Mouse (Mus musculus) left cerebral cortex, postnatal 10 days (tissue): ENCODE results near the gene Fcamr. TPM values are rescaled to one million over a fixed set of nuclear protein-coding genes. Genes with fewer than 3 reads are reported as not detected.

ENCODE experiments used
- DNase-seq, 2 experiments: peaks; one replicate each; pipeline ENCODE4 v3.0.0; 2021 to 2022; ENCODE audit warnings: low spot score in 2 of 2, mixed read lengths in 1 of 2; ENCODE audit errors: extremely low spot score in 1 of 2
- intact Hi-C: fragments of 180-260 bp; cut with DNase I; formaldehyde crosslinking; loops from one replicate; pipeline ENCODE4 v1.15.1; 2025
- total RNA-seq, 2 experiments: library from RNA; stranded (reverse); gene quantifications; 2 replicates each; pipeline ENCODE4 v1.2.3; 2021

Fcamr gene
- total RNA-seq, 2 experiments from 2014 or later: not detected

GRCm38 (mm10) chr1:130840599-130841379 is 40.1 kb downstream of the Fcamr start:
- no peak for DNase-seq
- intact Hi-C loops: no loop called here

- intact Hi-C loops: no loop called here
- no peak for DNase-seq
Measured at GRCm38 (mm10) chr1:130841621-130842020, 40.9 kb downstream of the Fcamr start.

DNA sequence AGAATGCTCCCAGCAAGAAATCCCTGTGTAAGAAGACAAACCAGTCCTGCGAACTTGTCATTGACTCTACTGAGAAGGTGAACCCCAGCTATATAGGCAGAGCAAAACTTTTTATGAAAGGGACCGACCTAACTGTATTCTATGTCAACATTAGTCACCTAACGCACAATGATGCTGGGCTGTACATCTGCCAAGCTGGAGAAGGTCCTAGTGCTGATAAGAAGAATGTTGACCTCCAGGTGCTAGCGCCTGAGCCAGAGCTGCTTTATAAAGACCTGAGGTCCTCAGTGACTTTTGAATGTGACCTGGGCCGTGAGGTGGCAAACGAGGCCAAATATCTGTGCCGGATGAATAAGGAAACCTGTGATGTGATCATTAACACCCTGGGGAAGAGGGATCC is 43.8 kb downstream of the Fcamr start:
- intact Hi-C loops: no loop called here
- no peak for DNase-seq

- intact Hi-C loops: no loop called here
- DNase-seq: no peak
Measured at GRCm38 (mm10) chr1:130849530-130850214, 49.0 kb downstream of the Fcamr start.

DNA sequence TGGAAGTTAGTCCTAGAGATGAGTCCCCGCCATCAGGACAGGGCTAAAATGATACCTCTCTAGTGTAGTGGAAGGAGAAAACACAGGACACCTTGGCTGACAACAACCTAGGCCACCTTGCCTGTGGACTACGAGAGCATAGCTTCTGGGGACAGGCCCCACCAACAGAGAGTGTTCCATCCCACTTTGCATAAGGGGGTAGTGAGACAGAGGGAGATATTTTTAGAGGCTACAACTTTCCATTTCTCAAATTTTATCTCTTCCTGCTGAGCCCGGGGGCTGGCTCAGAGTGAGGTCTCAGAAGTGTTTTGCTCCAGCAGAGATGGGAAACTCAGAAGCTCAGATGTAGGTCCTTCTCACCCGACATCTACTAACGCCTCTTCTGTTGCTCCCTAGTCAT is 49.7 kb downstream of the Fcamr start:
- DNase-seq: no peak
- intact Hi-C loops: no loop called here

DNA sequence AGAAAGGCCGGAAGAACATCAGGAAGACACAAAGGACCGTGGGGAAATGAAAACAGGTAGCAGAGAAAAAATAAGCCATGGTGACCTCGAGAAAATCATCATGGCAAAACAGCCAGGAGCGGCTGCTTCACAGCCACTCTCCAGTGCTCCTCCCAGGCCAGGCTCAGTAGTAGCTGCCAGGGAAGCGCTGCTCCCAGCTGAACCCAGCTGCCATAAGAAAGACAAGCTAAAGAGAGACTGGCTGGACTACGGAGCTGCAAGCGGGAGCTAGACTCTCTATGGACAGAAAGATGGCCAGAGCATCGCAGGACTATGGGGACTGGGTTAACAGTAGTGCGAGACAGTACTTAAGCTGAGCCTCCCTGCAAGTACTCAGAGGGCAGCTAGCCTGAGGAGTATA is 54.1 kb downstream of the Fcamr start:
- DNase-seq: no peak
- intact Hi-C loops: no loop called here

DNA sequence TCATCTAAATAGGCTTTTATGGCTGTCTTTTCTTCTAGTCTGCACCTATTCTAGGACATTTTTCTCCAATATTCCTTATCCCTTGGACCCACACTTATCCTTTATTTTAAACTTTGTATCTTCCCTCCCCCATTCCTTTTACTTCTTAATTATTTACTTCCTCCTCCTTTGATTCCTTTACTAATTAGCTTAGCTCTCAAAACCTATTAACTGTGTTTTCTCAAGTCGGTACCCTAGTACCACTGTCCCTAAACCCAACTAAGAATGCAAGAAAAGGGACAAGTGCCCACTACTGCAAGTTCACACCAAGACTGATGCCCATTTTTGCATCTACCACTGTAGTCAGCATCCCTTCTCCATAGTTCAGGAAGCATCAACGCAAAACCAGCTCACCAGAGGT is 55.0 kb downstream of the Fcamr start:
- intact Hi-C loops: no loop called here
- no peak for DNase-seq

GRCm38 (mm10) chr1:130857456-130857855 is 56.8 kb downstream of the Fcamr start:
- no peak for DNase-seq
- intact Hi-C loops: no loop called here

- intact Hi-C loops: no loop called here
- DNase-seq: no peak
Measured at GRCm38 (mm10) chr1:130864238-130864637, 63.5 kb downstream of the Fcamr start.

Other genes with a start within 250 kb of the Fcamr start
- gene Zp3r, start 171.3 kb upstream of the Fcamr start, total RNA-seq: not detected
- gene C4bp, start 139.3 kb upstream of the Fcamr start, total RNA-seq: not detected
- not detected for gene Gm29427, start 85.1 kb upstream of the Fcamr start, total RNA-seq
- 10 to 100 TPM; 10.3 to 10.4 TPM for gene Yod1, start 83.6 kb upstream of the Fcamr start, total RNA-seq
- 10 to 100 TPM; 42.5 to 43.7 TPM for gene Pfkfb2, start 71.6 kb upstream of the Fcamr start, total RNA-seq
- gene AA986860, start 68.9 kb upstream of the Fcamr start, total RNA-seq: 1 to 10 TPM in 1 of 2 experiments, under 1 TPM in 1; 0.92 to 1.0 TPM
- under 1 TPM; 0.08 to 0.21 TPM for gene Pigr, start 25.8 kb downstream of the Fcamr start, total RNA-seq
- under 1 TPM in 1 of 2 experiments, not detected in 1; 0.79 TPM for gene Fcmr, start 64.8 kb downstream of the Fcamr start, total RNA-seq
- not detected for gene Il24, start 86.6 kb downstream of the Fcamr start, total RNA-seq
- gene Il20, start 110.5 kb downstream of the Fcamr start, total RNA-seq: not detected
- gene Il19, start 139.2 kb downstream of the Fcamr start, total RNA-seq: not detected
- not detected for gene Il10, start 218.9 kb downstream of the Fcamr start, total RNA-seq